8 mouse cellular contexts compared by ENCODE assay signal in the genomic region with DNA sequence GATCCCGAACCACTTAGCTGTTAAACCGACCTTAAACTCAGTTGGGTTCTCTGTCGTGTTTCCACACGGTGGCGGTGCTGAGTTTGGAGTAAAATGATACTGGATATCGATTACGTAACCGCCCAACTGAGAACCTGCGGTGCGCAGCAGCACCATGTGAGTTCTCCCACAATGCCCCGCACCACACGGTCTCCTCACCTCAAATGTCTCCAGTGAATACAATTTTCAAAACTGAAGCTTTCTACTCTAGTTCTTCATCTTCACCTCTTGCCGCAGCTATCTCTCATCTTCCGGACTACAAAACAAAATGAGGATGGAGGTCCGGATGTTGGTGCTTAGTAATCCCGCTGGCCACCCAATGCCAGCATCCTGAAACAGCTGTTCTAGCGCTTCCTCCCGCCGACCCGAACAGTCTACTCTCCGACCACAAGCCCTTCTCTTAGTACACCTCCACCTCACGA. TPM values are rescaled to one million over a fixed set of nuclear protein-coding genes. Genes with fewer than 3 reads are reported as not detected.
A peak's percentile ranks its signal among the peaks of the same experiment; 100 is the strongest.
DNase-seq lines count a peak whose midpoint lies in the region; ATAC-seq lines count a peak whose summit lies in the region.

No protein-coding gene starts in this region.

- no peak overlapping the region for H3K27ac ChIP-seq in forebrain, embryonic 14.5 days (ENCODE audit: low read depth, low read length)
- H3K27ac ChIP-seq in liver, embryonic 16.5 days (ENCODE audit: low read length), result no peak overlapping the region
- no peak overlapping the region for H3K27ac ChIP-seq in neural tube, embryonic 13.5 days (replicated peaks)

- 0 out of 2 replicates have a peak, but pooled peaks cover 2% of the 10 kb centered on the region for H3K27me3 ChIP-seq in forebrain, embryonic 14.5 days (replicated peaks; ENCODE audit: control insufficient read depth, insufficient read depth, low read length)
- no peaks in the 10 kb centered on the region for H3K27me3 ChIP-seq in liver, embryonic 16.5 days (ENCODE audit: control insufficient read depth, insufficient read depth, low read depth, low read length)
- peaks cover 5% of the 10 kb centered on the region; the same call in 1 of the 2 replicates for H3K27me3 ChIP-seq in neural tube, embryonic 13.5 days

- 0 out of 2 replicates have a peak, but pooled peaks cover 2% of the 10 kb centered on the region for H3K4me1 ChIP-seq in forebrain, embryonic 14.5 days (ENCODE audit: control insufficient read depth, insufficient read depth, low read length)
- H3K4me1 ChIP-seq in liver, embryonic 16.5 days (ENCODE audit: control insufficient read depth, low read depth, low read length), result peaks cover 10% of the 10 kb centered on the region
- peaks cover 4% of the 10 kb centered on the region for H3K4me1 ChIP-seq in neural tube, embryonic 13.5 days (replicated peaks)

- no peaks in the 10 kb centered on the region for H3K36me3 ChIP-seq in forebrain, embryonic 14.5 days (ENCODE audit: control insufficient read depth, insufficient read depth, low read length)
- no peaks in the 10 kb centered on the region for H3K36me3 ChIP-seq in liver, embryonic 16.5 days (ENCODE audit: control insufficient read depth, insufficient read depth)
- H3K36me3 ChIP-seq in neural tube, embryonic 13.5 days, result no peaks in the 10 kb centered on the region

- H3K4me3 ChIP-seq in forebrain, embryonic 14.5 days (ENCODE audit: low read depth, low read length), result peak overlapping the region; percentile 38
- peak overlapping the region; percentile 56 for H3K4me3 ChIP-seq in liver, embryonic 16.5 days (ENCODE audit: low read depth, low read length)
- peak overlapping the region; percentile 40 for H3K4me3 ChIP-seq in neural tube, embryonic 13.5 days

- H3K4me2 ChIP-seq in forebrain, embryonic 14.5 days (ENCODE audit: low read length), result peak overlapping the region; percentile 78
- H3K4me2 ChIP-seq in liver, embryonic 16.5 days (ENCODE audit: low read depth, low read length), result peak overlapping the region; percentile 81
- H3K4me2 ChIP-seq in neural tube, embryonic 13.5 days, result peak overlapping the region; percentile 72

- peak overlapping the region; percentile 69 for H3K9ac ChIP-seq in forebrain, embryonic 14.5 days (ENCODE audit: low read length)
- H3K9ac ChIP-seq in liver, embryonic 16.5 days (ENCODE audit: low read depth, low read length), result peak overlapping the region; percentile 51
- H3K9ac ChIP-seq in neural tube, embryonic 13.5 days, result peak overlapping the region; percentile 73

- intact Hi-C loops in heart, postnatal 14 days (cut with DNase I), result loop anchor here (1.0 to 5.0 kb wide), 3 partner anchors 168 to 219 kb away; no protein-coding TSS in a partner anchor

- WGBS in forebrain, embryonic 14.5 days, result 2% methylated on average over 22 of the region's 22 CpGs
- WGBS in large intestine, adult 2 months, result 1% methylated on average over 22 of the region's 22 CpGs
- 2% methylated on average over 22 of the region's 22 CpGs for WGBS in liver, embryonic 16.5 days (ENCODE audit: insufficient replicate concordance)
- WGBS in neural tube, embryonic 13.5 days, result 2% methylated on average over 22 of the region's 22 CpGs

- peak; percentile 79 for DNase-seq in ES-CJ7 (ENCODE audit: low read depth, low spot score)
- DNase-seq in cerebellum, adult 11 months, result peak; percentile 88
- DNase-seq in forebrain, embryonic 14.5 days (ENCODE audit: low spot score), result peak; percentile 97
- peak; percentile 81 to 87 for DNase-seq in heart, postnatal 14 days
- peak; percentile 58 for DNase-seq in large intestine, adult 2 months (ENCODE audit: low read depth, low spot score)
- peak; percentile 90 for DNase-seq in telencephalon, adult 2 months (ENCODE audit: low read depth, low spot score)

- peak; percentile 78 for ATAC-seq in forebrain, embryonic 14.5 days
- peak; percentile 35; the same call in 1 of the 2 replicates for ATAC-seq in liver, embryonic 16.5 days (ENCODE audit: low read depth)
- peak; percentile 49 for ATAC-seq in neural tube, embryonic 13.5 days (ENCODE audit: low read depth)

- no peaks in the 10 kb centered on the region for H3K9me3 ChIP-seq in forebrain, embryonic 14.5 days (replicated peaks; ENCODE audit: control insufficient read depth, low read length)
- no peaks in the 10 kb centered on the region for H3K9me3 ChIP-seq in liver, embryonic 16.5 days (replicated peaks; ENCODE audit: control insufficient read depth, low read length)
- H3K9me3 ChIP-seq in neural tube, embryonic 13.5 days, result no peaks in the 10 kb centered on the region

RNA-seq across cellular contexts. Expression of gene Snrpf, which starts 4.5 kb away (rescaled TPM):
- polyA plus RNA-seq in forebrain, embryonic 14.5 days (2014; fragmentation: Nextera tagmentation; extraction: Ambion mirVana), result 103 and 123 TPM in 2 replicates
- total RNA-seq in heart, postnatal 14 days (2021), result 10 to 100 TPM in 1 of 2 experiments, 1 to 10 TPM in 1; 9.5 to 10.1 TPM
- 37.6 and 46.7 TPM in 2 replicates for polyA plus RNA-seq in large intestine, adult 2 months (2012; rRNA removed)
- 41.3 and 53.2 TPM in 2 replicates for polyA plus RNA-seq in liver, embryonic 16.5 days (2015; fragmentation: Nextera tagmentation; extraction: Ambion mirVana)
- 65.8 and 80.0 TPM in 2 replicates for polyA plus RNA-seq in neural tube, embryonic 13.5 days (2015; fragmentation: Nextera tagmentation; extraction: Ambion mirVana)

RNA-seq across cellular contexts. Expression of gene Ntn4, which starts 46.4 kb away (rescaled TPM):
- polyA plus RNA-seq in forebrain, embryonic 14.5 days (2014; fragmentation: Nextera tagmentation; extraction: Ambion mirVana), result 0.78 and 0.97 TPM in 2 replicates
- total RNA-seq in heart, postnatal 14 days (2021), result 10 to 100 TPM; 18.0 to 18.4 TPM
- 4.9 and 5.0 TPM in 2 replicates for polyA plus RNA-seq in large intestine, adult 2 months (2012; rRNA removed)
- polyA plus RNA-seq in liver, embryonic 16.5 days (2015; fragmentation: Nextera tagmentation; extraction: Ambion mirVana), result 0.22 and 0.23 TPM in 2 replicates
- polyA plus RNA-seq in neural tube, embryonic 13.5 days (2015; fragmentation: Nextera tagmentation; extraction: Ambion mirVana), result 0.81 and 0.93 TPM in 2 replicates

RNA-seq across cellular contexts. Expression of gene Ccdc38, which starts 53.6 kb away (rescaled TPM):
- polyA plus RNA-seq in forebrain, embryonic 14.5 days (2014; fragmentation: Nextera tagmentation; extraction: Ambion mirVana), result 0.32 and 0.46 TPM in 2 replicates
- total RNA-seq in heart, postnatal 14 days (2021), result not detected
- not detected in 2 replicates for polyA plus RNA-seq in large intestine, adult 2 months (2012; rRNA removed)
- 0.04 and 0.11 TPM in 2 replicates for polyA plus RNA-seq in liver, embryonic 16.5 days (2015; fragmentation: Nextera tagmentation; extraction: Ambion mirVana)
- polyA plus RNA-seq in neural tube, embryonic 13.5 days (2015; fragmentation: Nextera tagmentation; extraction: Ambion mirVana), result 0.28 and 0.56 TPM in 2 replicates

RNA-seq across cellular contexts. Expression of gene Amdhd1, which starts 54.2 kb away (rescaled TPM):
- 0.18 TPM in 1 of 2 replicates, not detected in the other for polyA plus RNA-seq in forebrain, embryonic 14.5 days (2014; fragmentation: Nextera tagmentation; extraction: Ambion mirVana)
- total RNA-seq in heart, postnatal 14 days (2021), result not detected
- polyA plus RNA-seq in large intestine, adult 2 months (2012; rRNA removed), result 0.06 and 0.10 TPM in 2 replicates
- polyA plus RNA-seq in liver, embryonic 16.5 days (2015; fragmentation: Nextera tagmentation; extraction: Ambion mirVana), result 22.6 and 23.3 TPM in 2 replicates
- not detected in 2 replicates for polyA plus RNA-seq in neural tube, embryonic 13.5 days (2015; fragmentation: Nextera tagmentation; extraction: Ambion mirVana)
